Mouse (Mus musculus): Measurements from ENCODE around the gene Soat2.
A peak's percentile ranks its signal among the peaks of the same experiment; 100 is the strongest.

The Soat2 gene

DNA sequence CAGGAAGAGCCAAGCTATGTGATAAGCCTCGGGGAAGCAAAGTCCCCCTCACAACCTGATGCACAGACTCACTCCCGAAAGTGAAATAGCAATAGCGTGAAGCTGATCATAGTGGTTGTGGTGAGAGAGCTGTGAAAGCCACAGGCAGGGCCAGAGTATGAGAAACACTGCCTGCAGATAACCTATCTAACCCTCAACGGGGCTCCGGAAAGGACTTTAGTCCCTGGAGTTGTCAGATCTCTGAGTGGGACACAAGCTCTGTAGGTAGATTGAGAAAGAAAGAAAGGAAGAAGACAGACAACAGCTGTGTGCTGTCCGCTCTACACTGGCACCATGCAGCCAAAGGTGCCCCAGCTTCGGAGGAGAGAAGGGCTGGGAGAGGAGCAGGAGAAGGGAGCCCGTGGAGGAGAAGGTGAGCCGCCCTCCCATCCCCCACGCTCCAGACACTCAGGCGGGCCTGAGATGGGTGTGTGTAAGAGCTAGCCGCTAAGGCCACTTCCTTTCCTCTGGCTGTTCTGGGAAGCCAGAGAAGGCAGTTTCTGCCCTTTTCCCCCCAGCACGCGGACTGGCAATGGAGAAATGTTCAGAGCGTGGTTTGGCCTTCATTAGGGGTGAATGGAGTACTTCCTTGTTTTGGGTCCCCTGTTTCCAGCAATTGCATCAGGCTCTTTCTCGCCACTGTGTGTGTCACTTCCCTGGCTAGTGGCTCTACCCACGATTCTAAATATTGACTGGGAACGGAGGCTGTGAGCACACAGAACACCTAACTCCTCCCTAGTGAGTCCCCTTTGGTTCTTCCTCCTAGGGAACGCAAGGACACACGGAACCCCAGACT, at the start of gene Soat2:
Gene Soat2 (plus strand): TSS at position 226 of the 835 bp plus-strand sequence.
- peak in 1 of 2 experiments; percentile 29 for DNase-seq (ENCODE audit: low spot score in 2 of 2)

DNA sequence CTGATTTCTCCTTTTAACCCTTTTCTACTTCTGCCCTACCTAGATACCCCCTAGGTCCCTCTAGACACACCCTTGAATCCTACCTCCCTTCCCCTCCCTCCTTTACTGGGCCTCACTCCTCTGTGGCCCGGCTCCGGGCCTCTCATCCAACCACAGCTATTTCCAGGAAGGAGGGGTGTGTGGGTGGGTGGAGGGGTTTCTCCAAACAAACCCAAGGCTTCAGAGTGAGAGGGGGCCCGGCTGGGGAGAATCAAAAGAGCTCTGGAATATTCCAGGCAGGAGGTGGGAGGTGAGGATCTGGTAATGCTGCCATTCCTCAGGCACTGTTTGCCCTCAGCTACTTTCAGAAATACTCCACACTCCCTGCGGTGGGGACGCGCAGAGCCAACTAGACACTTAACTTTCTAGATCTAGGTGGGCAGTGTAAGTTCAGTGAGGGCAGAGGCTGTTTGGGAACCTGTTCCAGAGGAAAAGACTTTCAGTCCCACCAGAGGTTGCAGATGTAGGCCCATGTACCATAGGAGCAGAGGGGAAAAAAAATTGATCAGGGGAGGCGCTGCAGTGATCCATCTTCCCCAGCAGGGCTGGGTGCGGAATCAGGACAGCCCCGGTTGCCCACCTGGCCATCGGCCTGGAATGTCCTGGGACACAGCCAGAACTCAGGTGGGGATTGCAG, 49.2 kb upstream of the Soat2 start:
- no peak for DNase-seq (ENCODE audit: low spot score in 2 of 2)

DNA sequence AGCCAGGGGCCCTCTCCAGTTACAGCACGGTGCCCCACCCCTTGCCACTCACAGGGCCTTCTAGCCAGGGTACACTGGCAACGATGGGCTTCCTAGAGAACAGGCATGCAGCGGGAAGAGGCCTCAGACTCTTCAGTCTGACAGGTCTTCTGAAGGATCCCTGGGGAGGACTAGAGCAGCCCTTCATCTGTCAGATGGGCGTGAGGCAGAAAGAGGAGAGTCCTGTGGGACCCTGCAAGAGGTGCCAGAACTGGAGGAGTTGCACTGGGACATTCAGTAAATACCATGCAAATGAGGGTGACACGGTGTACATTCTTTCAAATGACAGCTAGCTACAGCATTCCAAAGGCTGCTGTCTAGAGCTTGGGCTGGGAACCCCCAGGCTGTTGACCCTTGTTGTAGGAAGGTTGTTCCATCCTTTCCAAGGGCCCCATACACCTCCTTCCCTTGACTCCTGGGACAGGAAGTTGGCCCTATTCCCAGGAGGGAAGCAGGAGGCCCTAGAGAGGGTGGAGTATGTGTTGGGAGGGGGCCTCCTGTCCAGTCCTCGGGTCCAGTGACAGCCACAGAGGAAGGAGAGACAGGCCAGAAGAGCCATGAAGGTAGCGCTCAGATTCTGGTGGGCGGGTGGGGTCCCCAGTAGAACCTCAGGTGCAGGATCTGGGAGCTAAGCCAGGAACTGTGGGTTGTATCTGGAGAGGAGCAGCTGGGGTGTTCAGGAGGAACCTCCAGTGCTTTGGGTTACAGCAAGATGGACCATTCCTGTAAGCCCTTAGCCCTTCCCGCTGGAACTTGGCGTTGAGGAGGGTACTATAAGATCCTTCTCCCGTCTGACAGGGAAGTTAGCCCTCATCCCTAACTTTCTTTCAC, 48.4 kb upstream of the Soat2 start:
- DNase-seq (ENCODE audit: low spot score in 2 of 2), result no peak

DNA sequence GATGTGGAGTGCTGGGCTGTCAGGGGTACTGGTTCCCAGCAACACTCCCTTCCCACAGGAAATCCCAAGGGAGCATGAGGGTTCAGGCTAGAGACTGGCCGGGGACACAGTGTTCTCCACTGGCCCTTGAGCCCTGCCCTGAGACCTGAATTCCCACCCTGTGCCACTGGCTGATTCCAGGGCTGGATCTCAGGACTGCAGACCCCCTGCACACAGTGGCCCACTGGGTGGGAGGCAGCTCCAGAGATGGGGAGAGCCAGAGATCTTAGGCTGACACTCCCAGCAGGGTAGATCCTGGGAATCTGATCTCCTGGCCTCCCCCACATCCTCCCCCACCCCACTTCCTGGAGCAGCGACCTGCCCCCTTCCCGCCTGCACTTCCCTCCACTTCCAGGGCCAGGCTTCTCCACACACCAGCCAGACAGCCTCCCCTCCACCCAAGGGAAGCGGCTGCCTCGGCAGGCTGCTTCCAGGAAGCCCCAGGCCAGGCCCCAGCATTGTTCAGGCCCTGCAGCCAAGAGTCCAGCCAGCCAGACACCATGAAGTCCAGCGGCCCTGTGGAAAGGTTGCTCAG, 47.7 kb upstream of the Soat2 start:
- DNase-seq (ENCODE audit: low spot score in 2 of 2), result no peak

DNA sequence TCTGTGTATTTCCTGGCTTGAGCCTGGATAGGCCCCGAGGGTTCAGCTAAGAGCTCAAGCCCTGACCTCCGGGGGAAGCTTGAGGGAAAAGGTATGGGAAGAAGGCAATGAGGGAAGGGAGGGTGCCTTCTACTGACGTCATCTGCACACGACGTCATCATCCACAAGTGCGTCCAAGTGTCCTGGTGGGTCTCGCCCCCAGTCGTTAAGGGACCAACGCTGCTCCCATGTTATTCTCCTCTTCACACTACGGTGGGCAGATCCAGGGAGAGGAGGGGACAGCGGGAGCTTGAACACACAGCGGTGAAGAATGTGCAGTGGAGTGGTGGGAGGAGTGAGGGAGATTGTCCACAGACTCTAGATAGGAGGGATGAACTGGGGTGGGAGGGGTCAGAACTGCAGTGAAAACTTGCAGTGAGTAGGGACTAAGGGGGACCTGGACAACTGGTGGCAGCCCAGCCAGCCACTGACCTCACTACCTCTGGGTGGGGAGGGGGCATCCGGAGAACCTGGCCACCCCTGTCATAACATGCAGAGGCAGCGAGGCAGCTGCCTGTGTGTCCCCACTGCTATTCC, 46.9 kb upstream of the Soat2 start:
- DNase-seq (ENCODE audit: low spot score in 2 of 2), result no peak

DNA sequence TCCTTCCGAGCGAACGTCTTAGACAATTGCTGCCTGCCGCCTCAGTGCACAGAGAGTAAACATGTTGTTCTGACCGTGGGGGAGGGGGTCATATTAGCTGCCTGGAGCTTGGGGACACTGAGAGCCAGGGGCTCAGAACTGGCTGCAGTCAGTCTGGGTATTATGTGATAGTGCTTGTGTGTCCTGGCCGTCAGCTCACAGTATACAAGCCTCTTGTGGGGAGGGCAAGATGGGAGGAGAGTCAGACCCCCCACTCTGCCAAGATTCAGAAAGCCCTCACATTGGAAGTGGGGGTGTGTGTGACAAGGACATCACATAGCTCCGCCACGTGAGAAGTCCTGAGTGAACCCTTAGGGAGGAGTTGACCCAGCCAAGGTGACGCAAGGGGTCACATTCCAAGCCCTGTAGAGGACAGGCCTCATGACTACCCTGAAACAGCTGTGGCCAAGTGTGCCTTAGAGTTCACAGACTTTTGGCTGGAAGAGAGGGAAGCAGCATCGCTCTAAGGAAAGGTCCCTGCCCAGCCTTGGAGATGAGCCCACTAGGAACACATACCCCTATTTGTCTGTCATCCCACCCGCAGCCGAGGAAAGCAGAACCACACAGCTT, 46.3 kb upstream of the Soat2 start:
- no peak for DNase-seq (ENCODE audit: low spot score in 2 of 2)

DNA sequence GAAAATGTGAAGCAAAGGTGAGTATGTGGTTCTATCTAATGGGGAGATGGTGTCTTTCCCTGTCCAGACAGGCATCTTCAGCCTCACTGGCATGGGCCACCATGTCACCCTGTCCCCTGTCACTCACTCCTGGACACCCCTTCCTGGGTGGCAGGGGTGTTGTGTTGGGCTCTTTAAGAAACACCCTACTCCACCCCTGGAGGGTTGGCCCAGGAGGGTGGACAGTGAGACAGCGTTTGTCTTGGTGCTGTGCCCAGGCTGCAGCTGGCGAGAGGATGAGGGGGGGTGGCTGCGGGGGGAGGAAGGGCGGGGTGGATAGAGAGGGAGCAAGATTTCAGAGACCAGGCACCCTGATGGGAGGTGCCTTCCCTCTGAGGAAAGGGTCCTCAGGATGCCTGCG, 45.0 kb upstream of the Soat2 start:
- no peak for DNase-seq (ENCODE audit: low spot score in 2 of 2)

DNA sequence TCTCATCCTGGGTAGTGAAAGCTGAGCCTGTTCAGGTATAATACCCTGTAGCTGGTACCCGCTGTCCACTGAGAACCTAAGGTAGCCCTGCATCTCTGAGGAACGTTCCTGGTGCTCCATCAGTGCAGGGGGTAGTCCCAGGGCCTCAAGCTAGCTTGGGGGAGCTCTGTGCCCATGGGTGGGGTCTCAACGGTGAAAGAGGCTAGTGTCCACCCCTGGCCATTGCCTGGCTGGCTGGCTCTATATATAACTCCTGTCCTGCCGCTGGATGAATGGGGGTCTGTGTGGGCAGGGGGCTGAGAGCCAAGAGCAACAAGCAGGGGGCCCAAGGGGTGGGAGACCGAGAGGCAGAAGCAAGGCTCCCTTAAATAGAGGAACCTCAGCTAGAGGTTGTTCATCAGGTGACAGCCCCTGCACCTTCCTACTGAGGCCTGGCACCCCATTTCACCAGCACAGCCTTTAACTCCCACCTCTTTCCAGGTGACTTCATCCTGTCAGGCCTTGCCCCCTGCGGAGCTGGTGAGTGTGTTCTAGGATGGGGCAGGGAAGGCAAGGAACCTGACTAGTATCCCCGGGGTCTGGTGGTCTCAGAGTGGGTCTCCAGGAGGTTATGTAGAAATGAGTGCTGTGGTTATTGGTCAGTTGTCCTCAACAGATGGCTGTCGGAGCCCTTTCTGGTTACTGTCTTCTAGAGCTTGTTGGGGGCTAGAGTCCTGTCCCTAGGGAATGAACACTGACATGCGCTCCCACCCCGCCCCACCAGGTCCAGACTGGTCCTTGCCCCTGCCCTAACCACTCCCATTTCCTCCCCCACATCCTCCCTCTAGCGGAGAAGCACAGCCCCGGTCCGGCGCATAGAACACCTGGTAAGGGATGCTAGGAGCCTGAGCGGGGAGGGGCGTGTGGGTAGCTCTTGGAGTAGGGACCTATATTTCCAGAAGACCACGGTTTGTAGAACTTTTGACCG, 44.3 kb upstream of the Soat2 start:
- no peak for DNase-seq (ENCODE audit: low spot score in 2 of 2)

DNA sequence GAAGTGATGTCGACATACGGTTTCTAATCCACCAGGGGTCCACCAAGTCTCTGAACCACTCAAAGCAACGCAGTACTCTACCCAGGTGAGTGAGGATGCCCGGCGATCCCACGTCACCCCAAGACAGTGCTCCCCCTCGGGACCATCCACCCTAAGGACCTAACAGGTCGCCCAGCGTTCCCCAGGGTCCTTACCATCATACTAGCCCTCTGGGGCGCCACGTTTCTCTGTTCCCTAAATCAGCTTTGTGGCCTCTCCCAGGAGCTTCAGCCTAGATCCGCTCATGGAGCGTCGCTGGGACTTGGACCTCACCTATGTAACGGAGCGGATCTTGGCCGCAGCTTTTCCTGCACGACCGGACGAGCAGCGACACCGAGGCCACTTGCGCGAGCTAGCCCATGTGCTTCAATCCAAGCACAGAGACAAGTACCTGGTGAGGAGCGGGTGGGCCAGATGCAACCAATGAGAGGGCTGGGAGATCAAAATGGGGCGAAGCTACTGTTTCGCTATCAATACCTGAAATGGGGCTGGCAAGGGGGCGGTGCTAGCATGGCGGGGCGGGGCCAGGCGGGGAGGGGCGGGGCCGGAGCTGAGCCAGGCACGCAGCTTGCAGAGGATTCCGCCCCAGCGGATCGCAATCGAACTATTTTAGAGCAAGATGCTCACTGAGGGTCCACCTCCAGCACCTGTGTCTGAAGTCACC, 43.4 kb upstream of the Soat2 start:
- DNase-seq (ENCODE audit: low spot score in 2 of 2), result no peak

DNA sequence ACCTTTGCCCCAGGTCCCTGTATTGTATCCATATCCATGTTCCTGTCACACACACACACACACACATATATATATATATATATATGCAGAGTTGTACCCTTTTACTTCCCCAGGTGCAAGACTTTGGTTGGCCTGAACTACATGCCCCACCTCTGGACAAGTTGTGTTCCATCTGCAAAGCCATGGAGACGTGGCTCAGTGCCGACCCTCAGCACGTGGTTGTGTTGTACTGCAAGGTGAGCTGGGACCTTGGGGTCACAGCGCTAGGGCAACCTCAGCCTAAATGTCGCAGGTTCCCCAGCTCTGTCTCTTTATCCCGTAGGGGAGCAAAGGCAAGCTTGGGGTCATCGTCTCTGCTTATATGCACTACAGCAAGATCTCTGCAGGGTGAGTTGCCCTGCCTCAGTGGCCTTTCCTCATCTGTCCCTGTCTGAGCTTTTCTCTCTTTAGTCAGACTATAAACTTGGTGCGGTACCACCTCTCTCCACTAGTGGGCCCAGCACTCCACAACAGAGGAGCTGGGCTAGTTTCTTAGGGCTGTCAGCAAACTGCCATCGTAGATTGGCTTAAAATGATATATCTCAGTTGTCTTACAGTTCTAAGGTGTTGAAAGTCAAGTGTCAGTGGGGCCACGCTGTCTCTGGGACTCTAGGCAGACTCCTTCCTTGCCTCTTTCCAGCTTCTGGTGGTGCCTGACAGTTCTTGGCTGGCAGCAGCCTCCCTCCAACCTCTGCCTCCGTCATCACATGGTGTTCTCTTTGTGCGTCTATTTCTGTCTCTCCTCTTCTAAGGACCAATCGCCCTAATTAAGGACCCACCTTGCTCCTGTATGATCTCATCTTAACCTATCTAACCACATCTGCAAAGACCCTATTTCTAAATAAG, 42.4 kb upstream of the Soat2 start:
- peak; percentile 41 to 61 for DNase-seq (ENCODE audit: low spot score in 2 of 2)

DNA sequence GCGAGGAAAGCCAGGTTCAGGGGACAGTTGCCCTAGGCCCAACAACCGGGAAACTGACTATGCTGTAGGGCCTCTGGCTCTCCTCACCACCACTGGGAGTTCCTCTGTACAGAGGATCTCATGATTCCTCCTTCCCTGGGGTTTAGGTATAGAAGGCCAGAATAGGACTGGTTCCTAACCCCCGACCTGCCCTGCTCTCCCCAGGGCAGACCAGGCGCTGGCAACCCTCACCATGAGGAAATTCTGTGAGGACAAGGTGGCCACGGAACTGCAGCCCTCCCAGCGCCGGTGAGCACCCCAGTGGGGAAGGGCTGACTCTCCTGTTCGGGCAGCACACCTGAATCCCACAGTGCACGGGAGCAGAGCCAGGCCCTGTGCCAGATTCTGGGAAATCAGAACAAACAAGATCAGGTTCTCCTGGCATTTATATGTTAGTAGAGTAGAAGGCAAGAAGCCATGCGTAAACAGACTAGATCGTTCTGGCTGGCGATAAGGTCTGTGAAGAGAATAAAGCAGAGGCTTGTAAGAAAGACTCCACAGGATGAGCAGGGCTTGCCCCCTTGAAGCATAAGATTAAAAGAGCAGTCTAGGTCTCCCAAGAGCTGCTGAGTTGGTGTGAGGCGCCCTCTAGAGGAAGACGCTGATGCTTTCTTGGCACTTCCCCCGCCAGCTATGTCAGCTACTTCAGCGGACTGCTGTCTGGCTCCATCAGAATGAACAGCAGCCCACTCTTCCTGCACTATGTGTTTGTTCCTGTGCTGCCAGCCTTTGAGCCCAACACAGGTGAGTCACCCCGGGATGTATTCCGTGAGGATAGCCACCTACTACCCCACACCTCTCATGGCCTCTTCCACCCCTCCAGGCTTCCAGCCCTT, 41.4 kb upstream of the Soat2 start:
- peak in 1 of 2 experiments; percentile 62 for DNase-seq (ENCODE audit: low spot score in 2 of 2)

DNA sequence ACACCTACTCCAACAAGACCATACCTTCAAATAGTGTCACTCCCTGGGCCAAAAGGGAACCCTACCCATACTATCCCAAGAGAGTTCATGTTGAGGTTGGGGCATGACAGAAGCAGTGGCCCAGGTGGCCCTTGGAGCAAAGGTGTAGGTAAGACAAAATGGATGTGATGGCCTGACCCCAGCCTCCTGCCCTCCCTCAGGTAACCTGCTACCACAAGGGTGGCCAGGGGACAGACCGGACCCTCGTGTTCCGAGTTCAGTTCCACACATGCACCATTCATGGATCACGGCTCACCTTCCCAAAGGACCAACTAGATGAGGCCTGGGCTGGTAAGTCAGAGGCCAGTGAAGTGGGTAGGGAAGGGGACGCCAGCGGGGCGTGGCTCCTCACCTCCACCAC, 40.1 kb upstream of the Soat2 start:
- DNase-seq (ENCODE audit: low spot score in 2 of 2), result no peak

DNA sequence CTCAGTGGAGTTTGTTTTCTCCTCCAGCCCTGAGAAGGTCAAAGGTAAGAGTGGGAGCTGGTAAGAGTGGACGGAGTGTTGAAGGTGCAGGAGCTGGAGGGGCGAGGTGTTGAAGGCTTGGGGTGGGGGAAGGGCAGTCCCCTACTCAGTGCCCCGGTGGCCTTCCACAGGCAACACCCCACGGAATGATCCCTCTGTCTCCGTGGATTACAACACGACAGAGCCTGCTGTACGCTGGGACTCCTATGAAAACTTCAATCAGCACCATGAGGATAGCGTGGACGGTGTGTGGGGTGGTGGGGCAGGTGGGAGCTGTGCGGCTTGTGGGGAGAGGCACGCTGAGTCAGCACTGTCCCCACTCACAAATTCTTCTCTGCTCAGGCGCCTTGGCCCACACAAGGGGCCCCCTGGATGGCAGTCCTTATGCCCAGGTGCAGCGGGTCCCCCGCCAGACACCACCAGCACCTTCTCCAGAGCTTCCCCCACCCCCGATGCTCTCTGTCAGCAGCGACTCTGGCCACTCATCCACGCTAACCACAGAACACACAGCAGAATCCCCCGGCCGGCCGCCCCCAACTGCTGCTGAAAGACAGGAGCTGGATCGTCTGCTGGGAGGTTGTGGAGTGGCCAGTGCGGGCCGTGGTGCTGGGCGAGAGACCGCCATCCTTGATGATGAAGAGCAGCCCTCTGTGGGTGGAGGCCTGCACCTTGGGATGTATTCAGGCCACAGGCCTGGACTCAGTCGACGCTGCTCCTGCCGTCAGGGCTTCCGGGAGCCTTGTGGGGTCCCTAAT, 39.4 kb upstream of the Soat2 start:
- DNase-seq (ENCODE audit: low spot score in 2 of 2), result no peak

DNA sequence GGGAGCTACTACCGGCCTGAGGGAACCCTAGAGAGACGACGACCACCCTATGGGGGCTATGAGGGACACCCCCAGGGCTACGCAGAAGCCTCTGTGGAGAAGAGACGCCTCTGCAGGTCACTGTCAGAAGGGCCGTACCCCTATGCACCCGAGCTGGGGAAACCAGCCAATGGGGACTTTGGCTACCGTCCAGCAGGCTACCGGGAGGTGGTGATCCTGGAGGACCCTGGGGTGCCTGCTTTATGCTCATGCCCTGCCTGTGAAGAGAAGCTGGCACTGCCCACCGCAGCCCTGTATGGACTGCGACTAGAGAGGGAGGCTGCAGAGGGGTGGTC, 38.9 kb upstream of the Soat2 start:
- no peak for DNase-seq (ENCODE audit: low spot score in 2 of 2)

DNA sequence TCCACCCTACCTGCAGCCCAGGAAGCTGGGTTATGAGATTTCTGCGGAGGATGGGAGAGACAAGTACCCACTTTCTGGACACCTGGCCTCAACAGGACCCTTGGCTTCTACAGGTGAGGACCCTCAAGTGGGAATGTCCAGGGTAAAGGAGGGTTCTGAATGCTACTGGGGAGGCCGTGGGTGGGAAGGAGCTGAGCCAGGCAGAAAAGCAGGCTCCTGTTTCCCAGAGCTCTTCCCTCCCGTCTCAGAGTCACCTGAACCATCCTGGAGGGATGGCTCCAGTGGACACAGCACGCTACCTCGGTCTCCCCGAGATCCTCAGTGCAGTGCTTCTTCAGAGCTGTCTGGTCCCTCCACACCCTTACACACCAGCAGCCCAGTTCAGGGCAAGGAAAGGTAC, 38.1 kb upstream of the Soat2 start:
- no peak for DNase-seq (ENCODE audit: low spot score in 2 of 2)

DNA sequence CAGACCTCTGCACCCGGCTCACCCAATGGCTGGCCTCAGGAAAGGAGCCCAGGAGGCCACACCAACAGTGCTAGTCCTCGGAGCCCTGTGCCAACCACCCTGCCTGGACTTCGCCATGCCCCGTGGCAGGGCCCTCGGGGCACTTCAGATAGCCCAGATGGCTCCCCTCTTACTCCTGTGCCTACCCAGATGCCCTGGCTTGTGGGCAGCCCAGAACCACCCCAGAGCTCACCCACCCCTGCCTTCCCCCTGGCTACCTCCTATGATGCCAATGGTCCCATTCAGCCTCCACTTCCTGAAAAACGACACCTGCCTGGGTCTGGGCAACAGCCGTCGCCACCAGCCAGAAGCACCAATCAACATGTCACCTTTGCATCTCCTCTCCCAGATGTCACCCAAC, 37.5 kb upstream of the Soat2 start:
- DNase-seq (ENCODE audit: low spot score in 2 of 2), result no peak

DNA sequence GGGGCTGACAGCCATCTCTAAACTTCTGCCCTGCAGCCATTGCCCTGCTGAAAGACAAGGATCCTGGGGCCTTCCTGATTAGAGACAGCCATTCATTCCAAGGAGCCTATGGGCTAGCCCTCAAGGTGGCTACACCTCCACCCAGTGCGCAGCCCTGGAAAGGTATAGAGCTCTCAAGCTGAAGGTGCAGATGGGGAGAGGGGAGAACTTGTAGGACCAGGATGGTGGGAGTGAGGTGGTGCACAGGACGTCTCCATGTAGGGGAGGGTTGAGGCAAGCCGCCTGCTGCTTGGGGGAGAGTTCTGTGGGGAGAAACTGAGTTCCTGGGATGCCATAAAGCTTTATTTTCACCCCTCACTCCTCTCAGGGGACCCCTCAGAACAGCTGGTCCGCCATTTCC, 36.7 kb upstream of the Soat2 start:
- DNase-seq (ENCODE audit: low spot score in 2 of 2), result no peak
